Mouse (Mus musculus) cerebellum, adult 11-12 months (tissue): ENCODE results near the gene Slc22a26.
"Not testable (repeated sequence)": the region's sequence is repeated elsewhere in the genome, so short reads cannot be mapped to it uniquely, and the experiment has no call there.

ENCODE experiments used
- DNase-seq: peaks from one replicate; pipeline ENCODE4 v3.0.0; 2022

Gene Slc22a26

GRCm38 (mm10) chr19:7802571-7802970 is at the start of gene Slc22a26:
Slc22a26 (minus strand) TSS chr19:7802667.
- DNase-seq: no peak

GRCm38 (mm10) chr19:7829851-7830250 is 27.4 kb upstream of the Slc22a26 start:
- DNase-seq: no peak

- DNase-seq: no peak
Measured at GRCm38 (mm10) chr19:7790571-7790970, 11.9 kb downstream of the Slc22a26 start.

- no peak for DNase-seq
Measured at GRCm38 (mm10) chr19:7775306-7775705, 27.2 kb downstream of the Slc22a26 start.

- no peak for DNase-seq
Measured at GRCm38 (mm10) chr19:7766124-7766523, 36.3 kb downstream of the Slc22a26 start.

- DNase-seq: no peak
Measured at GRCm38 (mm10) chr19:7765599-7765998, 36.9 kb downstream of the Slc22a26 start.

GRCm38 (mm10) chr19:7753371-7753770 is 49.1 kb downstream of the Slc22a26 start:
- not testable (repeated sequence) for DNase-seq
